Mouse (Mus musculus) liver, adult 2 months (tissue): ENCODE measurements around the gene Foxp4. TPM values are rescaled to one million over a fixed set of nuclear protein-coding genes. Genes with fewer than 3 reads are reported as not detected.

Experiments used
- DNase-seq: peaks from one replicate; pipeline ENCODE4 v3.0.0-alpha.2; 2011; ENCODE audit warnings: low read depth, low spot score; ENCODE audit errors: extremely low read depth
- H3K27ac ChIP-seq: fragments of 200-500 bp; replicated peaks from 2 replicates; pipeline ENCODE4 v1.5.1; 2012; ENCODE audit warnings: low read depth, mild to moderate bottlenecking, control low read depth, inconsistent platforms, low read length; ENCODE audit not compliant: insufficient read depth
- H3K27me3 ChIP-seq: fragments of 200-500 bp; 2 replicates; pipeline ENCODE4 v1.6.1; 2012; ENCODE audit warnings: mild to moderate bottlenecking, moderate library complexity, low read length, inconsistent platforms; ENCODE audit not compliant: control insufficient read depth, insufficient read depth
- H3K36me3 ChIP-seq: fragments of 200-500 bp; 2 replicates; pipeline ENCODE4 v1.6.1; 2012; ENCODE audit warnings: low read length, inconsistent platforms; ENCODE audit not compliant: control insufficient read depth, insufficient read depth
- H3K4me1 ChIP-seq: fragments of 200-500 bp; 2 replicates; pipeline ENCODE4 v1.6.1; 2011; ENCODE audit warnings: low read length; ENCODE audit not compliant: control insufficient read depth, insufficient read depth
- H3K4me3 ChIP-seq: fragments of 200-500 bp; 2 replicates; pipeline ENCODE4 v1.5.1; 2011; ENCODE audit warnings: low read depth, mild to moderate bottlenecking, control low read depth, low read length, moderate library complexity; ENCODE audit not compliant: insufficient read depth
- H3K79me2 ChIP-seq: fragments of 200-500 bp; 2 replicates; pipeline ENCODE4 v1.6.1; 2012; ENCODE audit warnings: inconsistent platforms, mild to moderate bottlenecking, low read length, moderate library complexity; ENCODE audit not compliant: control insufficient read depth, insufficient read depth
- H3K9ac ChIP-seq: fragments of 200-500 bp; 2 replicates; pipeline ENCODE4 v1.6.1; 2012; ENCODE audit warnings: low read depth, mild to moderate bottlenecking, control low read depth, inconsistent platforms, low read length
- CTCF ChIP-seq: fragments of 200-500 bp; IDR thresholded peaks from 2 replicates; pipeline ENCODE4 v1.5.1; 2011; ENCODE audit warnings: low read depth, low read length, control low read depth
- POLR2A ChIP-seq: fragments of 200-500 bp; IDR thresholded peaks from 2 replicates; pipeline ENCODE4 v1.6.1; 2011; ENCODE audit warnings: low read length, control low read depth; ENCODE audit not compliant: insufficient read depth; ENCODE audit errors: extremely low read depth
- WGBS: fragments of 180-500 bp; shearing (Covaris S2); methylation state at CpG from one replicate; pipeline ENCODE4 v1.1.7; 2018; 5-methylcytosine and 5-hydroxymethylcytosine counted together
- polyA plus RNA-seq: library from polyadenylated mRNA; depleted of rRNA; stranded (reverse); fragments of >200 nt; gene quantifications from 2 replicates; pipeline ENCODE4 v1.2.3, GENCODE M21; 2012
- total RNA-seq: library from RNA; depleted of rRNA; stranded (reverse); fragments of >200 nt; gene quantifications from 2 replicates; pipeline ENCODE4 v1.2.3, GENCODE M21; 2014

Gene Foxp4
- total and polyA plus RNA-seq, 2 experiments, result 2.0 to 24.6 TPM

DNA sequence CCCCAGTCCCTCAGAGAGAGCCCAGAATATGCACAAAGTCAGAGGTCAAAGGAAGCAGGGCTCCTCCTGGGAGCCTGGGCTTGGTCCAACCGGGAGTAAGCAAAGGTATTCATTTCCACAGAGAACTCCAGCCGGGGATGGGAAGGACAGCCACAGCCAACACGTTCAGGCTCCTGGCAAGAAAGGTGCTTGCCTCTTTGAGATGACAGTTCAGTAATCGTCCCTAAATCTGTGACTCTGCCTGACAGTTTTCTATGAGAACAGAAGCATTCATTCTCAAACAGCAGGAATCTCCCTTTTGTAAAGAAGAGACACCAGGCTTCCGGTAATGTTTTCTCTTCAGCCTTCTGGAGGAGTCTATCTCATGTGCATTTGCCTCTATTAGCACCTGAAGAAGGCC lies 4.6 kb downstream of the Foxp4 start:
- WGBS, result 43% methylated on average over 5 of the region's 5 CpGs
- no peak overlapping the region for H3K4me3 ChIP-seq
- no peak for TF ChIP-seq CTCF
- TF ChIP-seq POLR2A, result no peak
- no peaks in the 10 kb centered on the region for H3K36me3 ChIP-seq
- DNase-seq, result no peak
- H3K27ac ChIP-seq, result no peak overlapping the region
- H3K9ac ChIP-seq, result no peak overlapping the region
- peaks cover 16% of the 10 kb centered on the region for H3K4me1 ChIP-seq
- H3K79me2 ChIP-seq, result peaks cover 18% of the 10 kb centered on the region; the same call in 1 of the 2 replicates
- no peaks in the 10 kb centered on the region for H3K27me3 ChIP-seq

DNA sequence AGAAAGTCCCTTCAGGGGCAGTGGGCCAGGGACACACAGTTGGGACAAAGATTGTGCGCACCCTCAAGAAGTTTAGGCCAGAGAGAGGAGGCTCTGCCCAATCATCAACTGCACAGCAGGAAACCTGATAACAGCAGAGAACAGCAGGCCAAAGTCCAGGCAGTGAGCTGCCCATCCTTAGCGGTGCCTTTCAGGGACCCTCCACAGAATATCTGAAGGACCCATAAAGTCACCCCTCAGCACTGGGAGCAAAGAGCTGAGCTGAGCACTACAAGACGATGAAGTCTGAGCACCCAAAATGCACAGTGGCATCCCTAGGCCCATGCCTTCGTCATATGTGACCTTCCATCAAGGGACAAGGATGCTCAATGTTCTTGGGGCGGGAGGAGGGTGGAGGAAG lies 6.5 kb downstream of the Foxp4 start:
- H3K27ac ChIP-seq, result peak overlapping the region; percentile 26; the same call in 1 of the 2 replicates
- peaks cover 14% of the 10 kb centered on the region; the same call in 1 of the 2 replicates for H3K79me2 ChIP-seq
- TF ChIP-seq POLR2A (no peak), CTCF (no peak)
- no peak overlapping the region for H3K9ac ChIP-seq
- H3K27me3 ChIP-seq, result no peaks in the 10 kb centered on the region
- 68% methylated on average over 5 of the region's 5 CpGs for WGBS
- no peak overlapping the region for H3K4me3 ChIP-seq
- peak; percentile 32 for DNase-seq
- no peaks in the 10 kb centered on the region for H3K36me3 ChIP-seq
- H3K4me1 ChIP-seq, result peaks cover 16% of the 10 kb centered on the region

DNA sequence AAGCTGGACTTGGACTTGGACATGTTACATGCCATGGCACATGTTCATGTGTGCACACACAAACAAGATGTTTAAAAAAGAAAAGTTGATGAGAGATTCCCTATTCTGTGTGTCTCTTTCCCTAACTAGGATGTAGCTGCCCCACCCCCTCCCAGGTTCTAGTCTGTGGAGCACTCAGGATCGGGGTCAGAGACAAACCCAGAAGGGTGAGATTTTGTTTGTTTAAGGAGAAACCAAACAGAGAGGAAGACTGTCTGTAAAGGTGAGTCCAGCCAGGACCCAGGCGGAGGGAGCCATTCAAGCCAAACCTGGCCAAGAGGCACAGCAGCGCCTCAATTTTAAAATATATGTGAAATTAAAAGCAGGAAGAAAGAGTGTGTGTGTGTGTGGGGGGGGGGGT lies 7.2 kb downstream of the Foxp4 start:
- Histone ChIP-seq H3K9ac (no peak overlapping the region), H3K27ac (no peak overlapping the region), H3K36me3 (no peaks in the 10 kb centered on the region), H3K27me3 (no peaks in the 10 kb centered on the region), H3K4me3 (no peak overlapping the region), H3K79me2 (peaks cover 13% of the 10 kb centered on the region; the same call in 1 of the 2 replicates), H3K4me1 (peaks cover 12% of the 10 kb centered on the region)
- DNase-seq, result peak; percentile 79
- WGBS, result 35% methylated on average over 3 of the region's 3 CpGs
- no peak for TF ChIP-seq CTCF
- TF ChIP-seq POLR2A, result no peak

DNA sequence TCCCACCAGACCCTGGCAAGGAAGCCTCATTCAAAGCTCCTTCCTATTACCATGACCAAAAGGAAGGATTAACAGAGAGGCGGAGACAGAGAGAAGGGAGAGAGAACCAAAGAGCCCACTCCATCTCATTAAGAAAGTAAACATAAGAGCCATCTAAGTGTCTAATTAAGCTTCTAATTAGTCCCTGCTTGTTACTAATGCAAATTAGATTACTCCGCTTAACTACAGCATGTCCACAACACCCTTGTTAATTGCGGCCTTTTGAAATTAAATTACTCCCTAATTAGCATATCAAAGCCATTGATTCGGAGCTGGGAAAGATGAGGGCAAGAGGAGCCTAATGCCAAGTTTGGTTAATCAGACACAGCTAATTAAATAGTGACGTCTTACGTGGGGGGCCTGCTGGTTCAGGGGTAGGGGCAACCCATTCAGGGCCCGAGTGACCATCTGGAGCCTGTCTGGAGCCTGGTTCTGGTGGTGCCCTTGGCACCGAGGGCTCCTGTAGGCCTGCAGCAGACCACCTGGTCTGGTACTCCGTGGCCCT lies 9.7 kb downstream of the Foxp4 start:
- Histone ChIP-seq H3K4me1 (peaks cover 14% of the 10 kb centered on the region), H3K79me2 (peaks cover 8% of the 10 kb centered on the region; the same call in 1 of the 2 replicates), H3K4me3 (no peak overlapping the region), H3K9ac (no peak overlapping the region), H3K27me3 (no peaks in the 10 kb centered on the region), H3K36me3 (no peaks in the 10 kb centered on the region), H3K27ac (no peak overlapping the region)
- no peak for DNase-seq
- WGBS, result 82% methylated on average over 9 of the region's 9 CpGs
- TF ChIP-seq CTCF (no peak), POLR2A (no peak)

DNA sequence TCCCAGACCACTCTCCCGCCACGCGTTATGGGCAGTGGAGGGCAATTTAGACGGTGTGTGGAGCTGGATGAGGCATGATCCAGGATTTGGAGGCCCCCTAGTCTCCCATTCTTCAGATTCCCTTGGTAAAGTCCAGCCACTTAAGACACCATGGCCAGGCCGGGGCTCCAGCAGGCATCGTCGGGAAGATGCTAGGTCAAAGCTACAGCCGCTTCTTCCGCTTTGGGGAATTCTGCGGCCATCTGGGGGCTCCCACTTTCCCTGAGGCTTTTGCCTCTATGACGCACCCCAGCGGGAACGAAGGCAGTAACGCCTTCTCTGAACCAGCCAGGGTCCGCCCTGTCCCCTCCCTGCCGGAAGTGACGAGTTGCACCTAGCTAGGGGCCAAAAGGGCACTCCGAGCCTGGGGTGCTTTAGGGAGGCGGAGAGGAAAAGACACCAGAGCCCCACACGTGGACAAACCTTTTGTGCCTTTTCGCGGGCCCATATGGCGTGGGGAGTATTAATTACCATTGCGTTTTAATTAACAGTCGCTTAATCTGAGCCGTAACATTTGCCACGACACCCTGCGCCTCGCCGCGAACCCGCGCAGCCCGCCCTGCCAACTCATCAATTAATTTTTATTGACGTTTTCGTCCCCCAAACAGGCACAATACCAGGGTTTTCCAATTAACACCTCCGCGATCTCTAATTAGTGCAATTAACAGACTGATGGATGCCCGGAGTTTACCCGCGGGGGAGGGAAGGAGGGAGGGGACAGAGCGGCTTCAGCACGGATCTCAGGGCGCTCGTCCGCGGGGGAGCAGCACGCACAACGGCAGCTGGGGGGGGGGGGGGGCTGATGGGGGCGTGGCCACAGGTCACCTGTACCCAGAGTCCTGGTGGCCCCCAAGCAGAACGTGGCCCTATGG lies 15.1 kb downstream of the Foxp4 start:
- peak overlapping the region; percentile 71 for H3K9ac ChIP-seq

DNA sequence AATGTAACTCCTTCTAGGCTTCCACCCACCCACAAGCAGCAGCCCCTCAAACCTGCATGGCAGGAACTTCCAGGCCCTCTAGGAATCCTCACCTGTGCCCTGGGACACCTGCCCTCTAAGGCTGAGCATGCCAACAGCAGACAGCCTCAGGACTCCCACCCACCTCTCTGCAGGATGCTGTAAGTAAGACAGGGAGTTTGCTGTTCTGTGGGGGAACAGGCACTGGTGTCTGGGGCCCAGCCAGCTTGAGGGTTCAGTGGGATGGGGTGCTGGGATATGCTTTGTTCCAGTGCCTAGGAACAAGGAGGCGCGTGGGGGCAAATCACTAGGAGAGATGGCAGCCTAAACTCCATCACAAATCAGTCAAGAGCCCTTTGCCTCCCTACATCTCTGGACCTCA lies 16.4 kb downstream of the Foxp4 start:
- DNase-seq, result no peak
- Histone ChIP-seq H3K27me3 (no peaks in the 10 kb centered on the region), H3K36me3 (no peaks in the 10 kb centered on the region), H3K27ac (no peak overlapping the region), H3K9ac (no peak overlapping the region), H3K4me1 (peaks cover 6% of the 10 kb centered on the region; the same call in 1 of the 2 replicates), H3K79me2 (peaks cover 13% of the 10 kb centered on the region; the same call in 1 of the 2 replicates), H3K4me3 (no peak overlapping the region)
- 95% methylated on average over 2 of the region's 2 CpGs for WGBS
- TF ChIP-seq POLR2A (no peak), CTCF (no peak)

More for the DNA sequence above, 15.1 kb downstream of the Foxp4 start:
- Histone ChIP-seq H3K4me3 (peak overlapping the region; percentile 76), H3K79me2 (peaks cover 13% of the 10 kb centered on the region; the same call in 1 of the 2 replicates), H3K36me3 (no peaks in the 10 kb centered on the region), H3K27ac (peak overlapping the region; percentile 94), H3K4me1 (peaks cover 6% of the 10 kb centered on the region; the same call in 1 of the 2 replicates), H3K27me3 (no peaks in the 10 kb centered on the region)
- DNase-seq, result peak; percentile 80
- 10% methylated on average over 51 of the region's 51 CpGs for WGBS
- TF ChIP-seq POLR2A, result peak; percentile 77; the same call in 1 of the 2 replicates
- no peak for TF ChIP-seq CTCF
